Mouse (Mus musculus): ENCODE results near the gene Rnf152. TPM values are rescaled to one million over a fixed set of nuclear protein-coding genes. Genes with fewer than 3 reads are reported as not detected.

Gene Rnf152
- total RNA-seq, 2 experiments from 2014 or later = 7.6 to 9.4 TPM

- intact Hi-C loops (cut with DNase I) = no loop called here
- Histone ChIP-seq H3K4me3 (no peak overlapping the region), H3K27ac (no peak overlapping the region)
- DNase-seq (ENCODE audit: extremely low spot score in 1 of 2, low spot score in 2 of 2) = no peak
- no peak for TF ChIP-seq CTCF (IDR thresholded peaks at IDR 0.05)
Observed at GRCm38 (mm10) chr1:105340943-105341342, 15.6 kb downstream of the Rnf152 start.

- intact Hi-C loops (cut with DNase I) = no loop called here
- H3K27ac ChIP-seq = no peak overlapping the region
Observed at GRCm38 (mm10) chr1:105337397-105337796, 19.1 kb downstream of the Rnf152 start.

GRCm38 (mm10) chr1:105336096-105336495 lies 20.4 kb downstream of the Rnf152 start:
- Histone ChIP-seq H3K27ac (no peak overlapping the region), H3K4me3 (no peak overlapping the region)
- intact Hi-C loops (cut with DNase I) = no loop called here
- TF ChIP-seq CTCF (IDR thresholded peaks at IDR 0.05) = no peak
- no peak for DNase-seq (ENCODE audit: extremely low spot score in 1 of 2, low spot score in 2 of 2)

More at GRCm38 (mm10) chr1:105337397-105337796, 19.1 kb downstream of the Rnf152 start:
- no peak for TF ChIP-seq CTCF (IDR thresholded peaks at IDR 0.05)
- no peak overlapping the region for H3K4me3 ChIP-seq
- DNase-seq (ENCODE audit: extremely low spot score in 1 of 2, low spot score in 2 of 2) = no peak

- intact Hi-C loops (cut with DNase I) = no loop called here
- DNase-seq (ENCODE audit: extremely low spot score in 1 of 2, low spot score in 2 of 2) = no peak
- Histone ChIP-seq H3K4me3 (no peak overlapping the region), H3K27ac (no peak overlapping the region)
- TF ChIP-seq CTCF (IDR thresholded peaks at IDR 0.05) = no peak
Observed at GRCm38 (mm10) chr1:105332087-105332731, 24.3 kb downstream of the Rnf152 start.

- intact Hi-C loops (cut with DNase I) = no loop called here
- no peak for DNase-seq (ENCODE audit: extremely low spot score in 1 of 2, low spot score in 2 of 2)
- TF ChIP-seq CTCF (IDR thresholded peaks at IDR 0.05) = no peak
- H3K4me3 ChIP-seq = no peak overlapping the region
- no peak overlapping the region for H3K27ac ChIP-seq
Observed at GRCm38 (mm10) chr1:105331605-105332004, 24.9 kb downstream of the Rnf152 start.

- Histone ChIP-seq H3K27ac (no peak overlapping the region), H3K4me3 (no peak overlapping the region)
- TF ChIP-seq CTCF (IDR thresholded peaks at IDR 0.05) = no peak
- DNase-seq (ENCODE audit: extremely low spot score in 1 of 2, low spot score in 2 of 2) = no peak
- intact Hi-C loops (cut with DNase I) = no loop called here
Observed at GRCm38 (mm10) chr1:105330581-105331320, 25.8 kb downstream of the Rnf152 start.

- TF ChIP-seq CTCF (IDR thresholded peaks at IDR 0.05) = no peak
- Histone ChIP-seq H3K4me3 (no peak overlapping the region), H3K27ac (no peak overlapping the region)
- intact Hi-C loops (cut with DNase I) = no loop called here
- DNase-seq (ENCODE audit: extremely low spot score in 1 of 2, low spot score in 2 of 2) = no peak
Observed at GRCm38 (mm10) chr1:105327789-105328188, 28.7 kb downstream of the Rnf152 start.

- no peak overlapping the region for H3K4me3 ChIP-seq
- H3K27ac ChIP-seq = no peak overlapping the region
- DNase-seq (ENCODE audit: extremely low spot score in 1 of 2, low spot score in 2 of 2) = no peak
- no peak for TF ChIP-seq CTCF (IDR thresholded peaks at IDR 0.05)
- intact Hi-C loops (cut with DNase I) = no loop called here
Observed at GRCm38 (mm10) chr1:105324636-105325035, 31.9 kb downstream of the Rnf152 start.

- DNase-seq (ENCODE audit: extremely low spot score in 1 of 2, low spot score in 2 of 2) = no peak
- no peak for TF ChIP-seq CTCF (IDR thresholded peaks at IDR 0.05)
- Histone ChIP-seq H3K4me3 (no peak overlapping the region), H3K27ac (no peak overlapping the region)
- intact Hi-C loops (cut with DNase I) = no loop called here
Observed at GRCm38 (mm10) chr1:105314010-105314800, 42.3 kb downstream of the Rnf152 start.

GRCm38 (mm10) chr1:105312601-105312901 lies 44.0 kb downstream of the Rnf152 start:
- intact Hi-C loops (cut with DNase I) = no loop called here
- H3K27ac ChIP-seq = no peak overlapping the region
- DNase-seq (ENCODE audit: extremely low spot score in 1 of 2, low spot score in 2 of 2) = no peak
- H3K4me3 ChIP-seq = no peak overlapping the region
- TF ChIP-seq CTCF (IDR thresholded peaks at IDR 0.05) = no peak

- no peak for DNase-seq (ENCODE audit: extremely low spot score in 1 of 2, low spot score in 2 of 2)
- no peak overlapping the region for H3K27ac ChIP-seq
- H3K4me3 ChIP-seq = no peak overlapping the region
- intact Hi-C loops (cut with DNase I) = no loop called here
- TF ChIP-seq CTCF (IDR thresholded peaks at IDR 0.05) = no peak
Observed at GRCm38 (mm10) chr1:105311899-105312600, 44.5 kb downstream of the Rnf152 start.

GRCm38 (mm10) chr1:105302164-105302563 lies 54.3 kb downstream of the Rnf152 start:
- H3K4me3 ChIP-seq = no peak overlapping the region; the same call in 1 of the 2 replicates
- DNase-seq (ENCODE audit: extremely low spot score in 1 of 2, low spot score in 2 of 2) = no peak
- intact Hi-C loops (cut with DNase I) = no loop called here
- no peak for TF ChIP-seq CTCF (IDR thresholded peaks at IDR 0.05)
- H3K27ac ChIP-seq = no peak overlapping the region

Measured in left cerebral cortex, adult 2 months (tissue).